Mouse (Mus musculus): Measurements from ENCODE around the gene Znhit1.

- TF ChIP-seq CTCF (IDR thresholded peaks at IDR 0.05; ENCODE audit: low read depth, low read length) (no peak), POLR2AphosphoS5 (IDR thresholded peaks at IDR 0.05; ENCODE audit: insufficient replicate concordance, low read depth, low read length) (no peak)
Measured at GRCm38 (mm10) chr5:136986695-136987137, 1.1 kb downstream of the Znhit1 start, which contains the start of gene Plod3.

Measured in G1E (cell line).